Mouse (Mus musculus): Measurements from ENCODE around the gene Ugt1a6a. TPM values are rescaled to one million over a fixed set of nuclear protein-coding genes. Genes with fewer than 3 reads are reported as not detected.
A peak's percentile ranks its signal among the peaks of the same experiment; 100 is the strongest.

Gene Ugt1a6a
- total RNA-seq, 2 experiments from 2014 or later = 0.62 to 0.83 TPM

DNA sequence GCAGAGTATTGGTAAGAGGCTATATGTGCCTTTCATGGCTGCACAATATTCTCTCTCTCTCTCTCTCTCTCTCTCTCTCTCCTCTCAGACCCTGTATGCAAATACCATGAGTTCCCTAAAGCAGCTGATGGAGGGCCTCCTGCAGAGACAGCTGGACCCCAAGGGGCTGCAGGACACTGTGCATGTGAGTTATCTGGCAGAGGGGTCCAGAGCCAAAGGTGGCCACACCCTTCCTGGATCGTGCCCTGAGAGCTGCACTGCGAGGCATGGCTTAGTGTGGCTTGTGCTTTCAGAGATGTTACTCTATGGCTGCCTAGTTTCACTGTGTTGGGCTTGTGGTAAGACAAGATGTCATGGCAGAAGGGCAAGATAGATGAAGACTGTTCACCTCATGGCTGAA is 113.1 kb downstream of the Ugt1a6a start:
- no peak for DNase-seq (ENCODE audit: low spot score in 2 of 2)

- DNase-seq (ENCODE audit: low spot score in 2 of 2) = no peak
These were observed 114.0 kb downstream of the Ugt1a6a start for GRCm38 (mm10) chr1:88248658-88249057.

DNA sequence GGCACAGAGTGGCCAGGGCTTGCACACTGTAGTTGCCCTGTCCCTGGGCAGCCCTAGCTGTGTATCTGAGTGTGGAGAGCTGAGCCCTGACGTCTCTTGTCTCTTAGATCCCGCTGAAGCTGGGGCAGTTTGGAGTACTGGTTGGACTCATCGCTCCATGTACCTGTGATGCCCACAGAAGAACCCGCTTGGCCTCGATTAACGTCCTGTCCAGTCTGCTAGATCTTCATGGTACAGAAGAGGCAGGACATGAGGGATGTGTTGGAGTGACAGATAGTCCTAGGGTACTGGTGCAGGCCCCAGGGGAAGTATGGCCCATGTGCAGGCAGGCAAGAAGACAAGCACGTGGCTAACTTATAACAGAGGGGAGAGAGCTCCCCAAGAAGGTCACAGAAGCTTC is 115.0 kb downstream of the Ugt1a6a start:
- DNase-seq (ENCODE audit: low spot score in 2 of 2) = no peak

- DNase-seq (ENCODE audit: low spot score in 2 of 2) = no peak
These were observed 115.4 kb downstream of the Ugt1a6a start for GRCm38 (mm10) chr1:88250023-88250422.

DNA sequence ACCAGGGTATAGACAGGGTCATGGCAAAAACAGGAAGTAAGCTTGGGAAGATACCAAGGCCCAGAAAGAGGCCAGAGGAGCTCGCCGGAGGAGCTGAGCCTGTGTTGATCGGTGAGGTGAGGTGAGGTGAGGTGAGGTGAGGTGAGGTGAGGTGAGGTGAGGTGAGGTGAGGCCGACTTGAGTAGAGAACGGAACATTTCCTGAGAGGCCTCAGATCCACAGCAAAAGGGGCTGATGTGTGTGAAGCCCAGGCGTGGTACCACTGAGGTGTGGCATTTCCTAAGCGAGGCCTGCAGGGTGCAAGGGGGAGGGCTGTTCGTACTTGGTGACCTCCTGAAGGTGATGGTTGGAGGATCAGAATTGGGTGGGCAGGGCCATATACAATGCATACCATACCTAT is 118.5 kb downstream of the Ugt1a6a start:
- no peak for DNase-seq (ENCODE audit: low spot score in 2 of 2)

DNA sequence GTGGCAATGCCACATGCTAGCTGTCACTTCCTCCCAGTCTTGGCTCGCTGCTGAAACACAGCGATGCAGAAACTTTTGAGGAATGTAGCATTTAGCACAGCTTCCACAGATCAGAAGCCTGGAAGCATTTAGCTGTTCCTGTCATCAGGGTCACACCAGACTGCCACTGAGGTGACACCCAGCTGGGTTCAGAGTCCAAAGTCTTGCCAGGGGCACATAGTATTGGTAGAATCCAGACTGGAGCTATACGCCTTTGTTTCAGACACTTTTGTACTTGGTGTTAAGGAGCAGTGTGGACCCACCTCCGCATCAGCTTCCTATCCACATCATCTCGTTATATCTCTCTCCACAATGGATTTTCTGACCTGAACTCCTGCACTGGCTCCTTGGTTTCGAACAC is 118.9 kb downstream of the Ugt1a6a start:
- DNase-seq (ENCODE audit: low spot score in 2 of 2) = no peak

GRCm38 (mm10) chr1:88254793-88255465 is 120.3 kb downstream of the Ugt1a6a start:
- DNase-seq (ENCODE audit: low spot score in 2 of 2) = no peak

DNA sequence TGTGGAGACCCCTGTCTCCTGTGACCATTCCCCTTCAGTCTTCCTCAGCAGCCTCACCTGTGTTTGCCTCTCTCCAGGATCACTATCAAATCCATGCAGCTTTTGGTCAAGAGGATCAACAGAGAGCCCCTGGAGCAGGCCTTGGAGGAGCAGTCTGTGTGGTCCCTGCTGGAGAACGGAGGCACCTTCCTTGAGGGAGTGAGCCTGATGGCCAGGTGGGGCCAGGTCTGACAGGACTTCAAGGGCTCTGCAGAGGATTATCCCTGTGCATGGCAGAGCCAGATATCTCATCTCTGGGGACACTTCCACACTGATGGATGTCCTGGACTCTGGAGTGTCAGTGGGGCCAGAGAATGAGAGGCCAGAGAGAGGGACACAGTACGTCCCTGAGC is 120.9 kb downstream of the Ugt1a6a start:
- DNase-seq (ENCODE audit: low spot score in 2 of 2) = no peak

GRCm38 (mm10) chr1:88255989-88256754 is 121.6 kb downstream of the Ugt1a6a start:
- peak; percentile 68 to 70 for DNase-seq (ENCODE audit: low spot score in 2 of 2)

DNA sequence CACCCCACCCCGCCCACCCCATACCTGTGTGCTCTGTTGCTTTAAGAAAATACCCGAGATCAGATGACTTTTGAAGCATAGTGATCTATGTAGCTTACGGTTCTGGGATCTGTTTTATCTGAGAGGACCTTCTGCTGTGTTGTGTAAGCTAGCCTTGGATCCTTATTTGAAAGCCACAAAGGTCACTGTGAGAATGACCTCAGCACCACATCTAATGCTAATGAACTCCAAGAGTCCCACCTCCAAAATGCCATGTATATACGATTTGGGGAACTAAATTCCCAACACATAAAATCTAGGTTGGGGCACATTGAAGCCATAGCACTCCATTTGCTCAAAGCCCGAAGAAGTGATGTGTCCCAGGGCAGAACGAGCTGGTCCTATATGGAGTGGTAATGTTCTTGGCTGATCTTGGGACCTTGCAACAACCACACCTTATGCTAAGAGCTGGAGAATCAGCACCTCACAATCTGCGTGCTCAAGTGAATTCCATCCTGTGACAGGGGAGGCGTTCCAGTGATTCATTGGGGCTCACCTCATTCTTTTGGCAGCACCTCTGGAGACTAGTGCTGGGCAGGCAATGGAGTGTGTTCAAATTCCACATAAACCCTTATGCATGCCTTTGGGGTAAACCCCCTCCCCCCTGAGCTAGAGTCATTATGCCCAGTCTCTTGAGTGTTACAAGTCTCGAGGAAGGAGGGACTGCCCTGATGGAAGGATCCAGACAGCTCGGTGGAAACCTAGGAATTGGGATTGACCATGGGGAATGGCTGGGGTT is 122.5 kb downstream of the Ugt1a6a start:
- DNase-seq (ENCODE audit: low spot score in 2 of 2) = no peak

DNA sequence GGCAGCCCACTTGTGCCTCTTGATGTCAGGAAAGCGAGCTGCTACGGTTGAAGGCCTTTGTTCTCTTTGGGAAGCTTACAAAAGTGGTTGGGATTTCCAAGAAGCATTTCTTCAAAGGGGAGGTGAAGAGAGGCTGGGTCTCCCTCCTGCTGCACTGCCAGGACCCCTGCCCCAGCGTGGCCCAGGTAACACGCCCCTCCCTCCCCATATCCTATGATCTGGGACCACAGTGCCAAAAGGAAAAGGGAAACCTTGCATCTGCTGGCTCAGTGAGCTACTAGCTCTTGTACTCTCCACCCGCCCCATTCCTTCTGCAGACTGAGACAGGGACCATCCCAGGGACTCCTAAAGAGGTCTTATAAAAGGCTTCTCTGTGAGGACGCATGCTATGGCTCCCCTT is 123.1 kb downstream of the Ugt1a6a start:
- no peak for DNase-seq (ENCODE audit: low spot score in 2 of 2)

- DNase-seq (ENCODE audit: low spot score in 2 of 2) = no peak
These were observed 123.8 kb downstream of the Ugt1a6a start for GRCm38 (mm10) chr1:88258361-88258760.

DNA sequence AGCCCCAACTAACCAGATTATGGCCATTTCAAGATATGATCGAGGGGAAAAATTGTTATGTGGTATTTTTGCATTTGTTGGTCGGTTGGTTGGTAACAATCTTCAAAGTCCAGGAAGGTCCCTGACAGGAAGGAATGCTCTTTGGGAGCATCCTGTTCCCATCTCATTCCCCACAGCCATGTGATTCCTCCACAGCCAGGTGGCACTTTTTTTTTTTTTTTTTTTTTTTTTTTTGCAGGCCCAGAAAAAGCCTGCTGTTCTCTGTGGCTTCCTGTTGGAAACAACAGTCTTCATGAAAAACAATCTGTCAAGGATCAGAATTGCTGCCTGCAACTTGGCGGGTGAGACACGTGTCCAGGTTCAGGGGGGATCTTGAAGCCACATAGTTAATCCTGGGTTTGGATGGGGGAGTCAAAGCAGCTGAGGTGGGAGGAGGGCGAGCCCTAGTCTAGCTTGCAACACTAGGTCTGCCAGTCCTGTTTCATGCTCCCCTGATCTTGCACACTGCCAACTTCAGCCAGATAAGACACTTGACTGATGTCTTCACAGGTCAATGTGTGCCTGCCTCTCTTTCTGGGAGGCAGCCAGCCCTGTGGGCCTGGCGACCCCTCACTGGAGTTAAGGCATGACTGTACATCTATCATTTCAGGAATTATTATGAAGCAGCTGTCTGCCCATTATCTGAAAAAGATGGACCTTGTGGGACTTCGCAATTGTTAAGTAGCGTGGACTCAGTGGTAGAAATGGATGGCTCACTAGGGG is 124.5 kb downstream of the Ugt1a6a start:
- peak in 1 of 2 experiments; percentile 73 for DNase-seq (ENCODE audit: low spot score in 2 of 2)

GRCm38 (mm10) chr1:88259643-88260024 is 125.0 kb downstream of the Ugt1a6a start:
- no peak for DNase-seq (ENCODE audit: low spot score in 2 of 2)

DNA sequence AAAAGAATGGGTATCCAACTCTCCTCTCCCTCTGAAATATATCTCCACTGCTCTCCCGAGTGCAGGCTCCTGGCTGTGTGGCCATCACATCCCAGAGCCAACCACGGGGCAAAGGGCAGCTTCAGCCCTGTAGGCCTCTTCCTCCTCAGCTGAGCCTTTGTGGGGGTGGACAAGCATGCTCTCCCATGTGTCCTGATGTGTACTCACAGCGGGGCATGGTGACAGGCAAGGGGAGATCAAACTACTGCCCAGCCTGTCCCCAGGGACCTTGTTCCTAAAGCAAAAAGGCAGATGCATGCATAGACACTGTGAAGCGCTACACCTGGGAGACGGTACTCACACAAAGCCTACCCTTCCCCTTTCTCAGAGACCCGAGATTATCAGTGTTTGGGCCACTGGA is 125.5 kb downstream of the Ugt1a6a start:
- DNase-seq (ENCODE audit: low spot score in 2 of 2) = no peak

DNA sequence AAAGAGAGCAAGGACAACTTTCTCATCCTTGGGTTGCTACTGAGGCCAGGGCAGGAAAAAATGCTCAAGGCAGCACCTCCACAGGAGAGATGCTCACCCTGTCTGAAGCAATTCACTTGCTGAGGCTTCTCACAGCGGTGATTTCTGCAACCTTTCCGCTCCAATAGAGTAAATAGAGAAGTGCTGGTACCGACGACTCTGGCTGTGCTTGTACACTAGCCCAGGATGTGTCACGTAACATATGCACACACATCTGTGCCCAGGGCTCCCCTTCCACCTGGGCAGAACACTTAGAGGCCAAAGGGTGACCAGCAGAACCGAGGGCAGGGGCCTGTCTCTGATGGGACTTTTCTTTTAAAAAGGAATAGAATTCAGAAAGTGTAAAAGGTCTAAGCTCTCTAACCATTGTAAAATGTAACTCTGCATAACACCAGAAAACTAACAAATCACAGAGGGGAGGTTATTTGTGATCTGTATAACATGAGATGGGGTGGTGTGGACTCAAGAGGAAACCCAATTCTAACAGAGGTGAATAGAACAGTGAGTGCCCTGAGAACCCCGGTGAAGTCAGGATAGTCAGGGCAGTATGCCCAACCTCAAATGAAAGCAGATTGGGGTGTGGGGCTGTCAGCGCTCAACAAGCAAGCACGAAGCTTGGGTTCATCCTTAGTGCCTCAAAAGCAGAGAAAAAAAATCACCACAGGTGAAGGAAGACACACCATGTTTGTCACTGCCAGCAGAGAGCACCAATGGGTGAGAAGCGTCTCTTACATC is 126.2 kb downstream of the Ugt1a6a start:
- no peak for DNase-seq (ENCODE audit: low spot score in 2 of 2)

- DNase-seq (ENCODE audit: low spot score in 2 of 2) = no peak
These were observed 127.1 kb downstream of the Ugt1a6a start for GRCm38 (mm10) chr1:88261706-88262105.

DNA sequence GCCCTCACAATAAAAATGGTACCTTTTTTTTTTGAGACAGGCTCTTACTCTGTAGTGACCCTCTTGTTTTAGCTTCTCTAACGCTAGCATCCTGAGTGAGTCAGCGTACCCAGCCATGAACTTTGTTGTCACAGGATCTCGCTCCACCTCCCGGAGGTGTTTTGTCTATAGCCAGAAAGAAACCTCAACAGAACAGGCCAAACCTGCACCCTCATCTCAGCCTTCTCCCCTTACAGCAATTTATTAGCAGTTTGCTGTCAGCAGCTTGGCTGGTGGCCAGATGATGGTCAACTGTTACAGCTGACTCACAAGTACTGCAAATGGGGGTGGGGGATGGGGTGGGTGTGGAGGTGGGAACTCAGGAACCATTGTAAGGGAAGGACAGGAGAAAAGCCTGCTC is 127.6 kb downstream of the Ugt1a6a start:
- DNase-seq (ENCODE audit: low spot score in 2 of 2) = no peak

- DNase-seq (ENCODE audit: low spot score in 2 of 2) = no peak
These were observed 128.4 kb downstream of the Ugt1a6a start for GRCm38 (mm10) chr1:88262961-88263360.

DNA sequence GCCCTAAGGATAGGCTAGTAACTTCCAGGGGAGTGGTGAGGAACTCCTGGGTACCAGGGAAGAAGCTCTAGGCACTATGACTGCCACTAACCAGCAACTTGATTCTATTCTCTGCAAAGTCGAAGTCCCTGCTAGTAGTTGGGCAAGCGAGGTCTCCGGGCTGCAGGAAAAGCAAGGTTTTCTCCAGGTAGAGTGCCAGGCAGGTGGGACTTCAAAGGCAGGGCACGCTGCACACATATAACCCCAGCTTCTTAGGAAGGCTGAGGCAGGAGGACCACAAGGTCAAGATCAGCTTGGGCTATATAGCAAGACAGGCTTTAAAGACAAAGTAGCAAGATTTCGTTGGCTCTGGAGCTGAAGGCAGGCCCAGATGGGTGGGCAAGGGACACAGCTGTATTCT is 129.2 kb downstream of the Ugt1a6a start:
- no peak for DNase-seq (ENCODE audit: low spot score in 2 of 2)
